Mouse (Mus musculus): ENCODE measurements around the gene Wdr76. TPM values are rescaled to one million over a fixed set of nuclear protein-coding genes. Genes with fewer than 3 reads are reported as not detected.
A peak's percentile ranks its signal among the peaks of the same experiment; 100 is the strongest.

Gene Wdr76
- polyA plus RNA-seq, 1 experiment from 2014 or later, result 6.9 TPM

- WGBS, result 85% methylated on average over 8 of the region's 8 CpGs
Observed at GRCm38 (mm10) chr2:121551271-121551670, 44.7 kb downstream of the Wdr76 start.

GRCm38 (mm10) chr2:121563117-121563516 lies 56.6 kb downstream of the Wdr76 start:
- Histone ChIP-seq H3K27me3 (ENCODE audit: control insufficient read depth, insufficient read depth, low read length) (no peaks in the 10 kb centered on the region), H3K9ac (ENCODE audit: low read length) (no peak overlapping the region), H3K36me3 (ENCODE audit: control insufficient read depth, insufficient read depth, low read length) (no peaks in the 10 kb centered on the region), H3K4me3 (replicated peaks; ENCODE audit: low read length) (no peak overlapping the region), H3K4me1 (ENCODE audit: control insufficient read depth, insufficient read depth, low read length) (no peaks in the 10 kb centered on the region), H3K9me3 (replicated peaks; ENCODE audit: control insufficient read depth, low read length) (no peaks in the 10 kb centered on the region), H3K27ac (ENCODE audit: low read length) (no peak overlapping the region), H3K4me2 (ENCODE audit: low read depth, low read length) (no peak overlapping the region)
- WGBS, result 88% methylated on average over 3 of the region's 3 CpGs
- ATAC-seq (ENCODE audit: insufficient read depth, low FRiP score), result no peak

More at GRCm38 (mm10) chr2:121551271-121551670, 44.7 kb downstream of the Wdr76 start:
- Histone ChIP-seq H3K9me3 (replicated peaks; ENCODE audit: control insufficient read depth, low read length) (no peaks in the 10 kb centered on the region), H3K27me3 (ENCODE audit: control insufficient read depth, insufficient read depth, low read length) (no peaks in the 10 kb centered on the region), H3K9ac (ENCODE audit: low read length) (no peak overlapping the region), H3K4me3 (replicated peaks; ENCODE audit: low read length) (no peak overlapping the region), H3K27ac (ENCODE audit: low read length) (no peak overlapping the region), H3K36me3 (ENCODE audit: control insufficient read depth, insufficient read depth, low read length) (no peaks in the 10 kb centered on the region), H3K4me1 (ENCODE audit: control insufficient read depth, insufficient read depth, low read length) (no peaks in the 10 kb centered on the region), H3K4me2 (ENCODE audit: low read depth, low read length) (no peak overlapping the region)
- no peak for ATAC-seq (ENCODE audit: insufficient read depth, low FRiP score)

GRCm38 (mm10) chr2:121565911-121566310 lies 59.4 kb downstream of the Wdr76 start:
- no peaks in the 10 kb centered on the region for H3K9me3 ChIP-seq (replicated peaks; ENCODE audit: control insufficient read depth, low read length)
- 60% methylated on average over 5 of the region's 5 CpGs for whole genome bisulfite sequencing
- no peak overlapping the region for H3K9ac ChIP-seq (ENCODE audit: low read length)
- H3K27me3 ChIP-seq (ENCODE audit: control insufficient read depth, insufficient read depth, low read length), result no peaks in the 10 kb centered on the region
- no peaks in the 10 kb centered on the region for H3K36me3 ChIP-seq (ENCODE audit: control insufficient read depth, insufficient read depth, low read length)
- no peak overlapping the region for H3K4me2 ChIP-seq (ENCODE audit: low read depth, low read length)
- H3K4me1 ChIP-seq (ENCODE audit: control insufficient read depth, insufficient read depth, low read length), result no peaks in the 10 kb centered on the region
- ATAC-seq (ENCODE audit: insufficient read depth, low FRiP score), result no peak
- H3K27ac ChIP-seq (ENCODE audit: low read length), result no peak overlapping the region
- H3K4me3 ChIP-seq (replicated peaks; ENCODE audit: low read length), result no peak overlapping the region

GRCm38 (mm10) chr2:121570049-121570448 lies 63.5 kb downstream of the Wdr76 start:
- no peak overlapping the region for H3K9ac ChIP-seq (ENCODE audit: low read length)
- ATAC-seq (ENCODE audit: insufficient read depth, low FRiP score), result no peak
- 0 out of 2 replicates have a peak, but pooled peaks cover 5% of the 10 kb centered on the region for H3K4me1 ChIP-seq (ENCODE audit: control insufficient read depth, insufficient read depth, low read length)
- 80% methylated on average over 3 of the region's 3 CpGs for WGBS
- no peaks in the 10 kb centered on the region for H3K27me3 ChIP-seq (ENCODE audit: control insufficient read depth, insufficient read depth, low read length)
- H3K9me3 ChIP-seq (replicated peaks; ENCODE audit: control insufficient read depth, low read length), result no peaks in the 10 kb centered on the region
- no peak overlapping the region for H3K4me2 ChIP-seq (ENCODE audit: low read depth, low read length)
- H3K27ac ChIP-seq (ENCODE audit: low read length), result no peak overlapping the region
- H3K4me3 ChIP-seq (replicated peaks; ENCODE audit: low read length), result no peak overlapping the region
- no peaks in the 10 kb centered on the region for H3K36me3 ChIP-seq (ENCODE audit: control insufficient read depth, insufficient read depth, low read length)

GRCm38 (mm10) chr2:121570999-121571655 lies 64.6 kb downstream of the Wdr76 start:
- Histone ChIP-seq H3K9me3 (replicated peaks; ENCODE audit: control insufficient read depth, low read length) (no peaks in the 10 kb centered on the region), H3K36me3 (ENCODE audit: control insufficient read depth, insufficient read depth, low read length) (no peaks in the 10 kb centered on the region), H3K4me1 (ENCODE audit: control insufficient read depth, insufficient read depth, low read length) (0 out of 2 replicates have a peak, but pooled peaks cover 7% of the 10 kb centered on the region), H3K4me3 (replicated peaks; ENCODE audit: low read length) (no peak overlapping the region), H3K27ac (ENCODE audit: low read length) (no peak overlapping the region), H3K27me3 (ENCODE audit: control insufficient read depth, insufficient read depth, low read length) (no peaks in the 10 kb centered on the region), H3K9ac (ENCODE audit: low read length) (no peak overlapping the region), H3K4me2 (ENCODE audit: low read depth, low read length) (no peak overlapping the region)
- WGBS, result 75% methylated on average over 8 of the region's 8 CpGs
- ATAC-seq (ENCODE audit: insufficient read depth, low FRiP score), result no peak

GRCm38 (mm10) chr2:121571780-121572179 lies 65.3 kb downstream of the Wdr76 start:
- 0 out of 2 replicates have a peak, but pooled peaks cover 7% of the 10 kb centered on the region for H3K4me1 ChIP-seq (ENCODE audit: control insufficient read depth, insufficient read depth, low read length)
- peak; percentile 72; the same call in 1 of the 2 replicates for ATAC-seq (ENCODE audit: insufficient read depth, low FRiP score)
- H3K4me2 ChIP-seq (ENCODE audit: low read depth, low read length), result no peak overlapping the region
- no peaks in the 10 kb centered on the region for H3K27me3 ChIP-seq (ENCODE audit: control insufficient read depth, insufficient read depth, low read length)
- no peaks in the 10 kb centered on the region for H3K36me3 ChIP-seq (ENCODE audit: control insufficient read depth, insufficient read depth, low read length)
- no peaks in the 10 kb centered on the region for H3K9me3 ChIP-seq (replicated peaks; ENCODE audit: control insufficient read depth, low read length)
- 15% methylated on average over 7 of the region's 7 CpGs for WGBS
- H3K9ac ChIP-seq (ENCODE audit: low read length), result no peak overlapping the region
- no peak overlapping the region for H3K27ac ChIP-seq (ENCODE audit: low read length)
- H3K4me3 ChIP-seq (replicated peaks; ENCODE audit: low read length), result no peak overlapping the region

GRCm38 (mm10) chr2:121574066-121574630 lies 67.6 kb downstream of the Wdr76 start:
- 59% methylated on average over 9 of the region's 9 CpGs for WGBS
- 0 out of 2 replicates have a peak, but pooled peaks cover 7% of the 10 kb centered on the region for H3K4me1 ChIP-seq (ENCODE audit: control insufficient read depth, insufficient read depth, low read length)
- no peak overlapping the region for H3K27ac ChIP-seq (ENCODE audit: low read length)
- no peak for ATAC-seq (ENCODE audit: insufficient read depth, low FRiP score)
- H3K27me3 ChIP-seq (ENCODE audit: control insufficient read depth, insufficient read depth, low read length), result no peaks in the 10 kb centered on the region
- no peak overlapping the region for H3K9ac ChIP-seq (ENCODE audit: low read length)
- no peaks in the 10 kb centered on the region for H3K36me3 ChIP-seq (ENCODE audit: control insufficient read depth, insufficient read depth, low read length)
- no peak overlapping the region for H3K4me2 ChIP-seq (ENCODE audit: low read depth, low read length)
- H3K9me3 ChIP-seq (replicated peaks; ENCODE audit: control insufficient read depth, low read length), result no peaks in the 10 kb centered on the region
- H3K4me3 ChIP-seq (replicated peaks; ENCODE audit: low read length), result no peak overlapping the region

- H3K36me3 ChIP-seq (ENCODE audit: control insufficient read depth, insufficient read depth, low read length), result no peaks in the 10 kb centered on the region
- H3K27me3 ChIP-seq (ENCODE audit: control insufficient read depth, insufficient read depth, low read length), result no peaks in the 10 kb centered on the region
- no peaks in the 10 kb centered on the region for H3K9me3 ChIP-seq (replicated peaks; ENCODE audit: control insufficient read depth, low read length)
- no peak overlapping the region for H3K27ac ChIP-seq (ENCODE audit: low read length)
- 38% methylated on average over 8 of the region's 8 CpGs for WGBS
- H3K4me3 ChIP-seq (replicated peaks; ENCODE audit: low read length), result no peak overlapping the region
- no peak overlapping the region for H3K4me2 ChIP-seq (ENCODE audit: low read depth, low read length)
- 0 out of 2 replicates have a peak, but pooled peaks cover 7% of the 10 kb centered on the region for H3K4me1 ChIP-seq (ENCODE audit: control insufficient read depth, insufficient read depth, low read length)
- no peak overlapping the region for H3K9ac ChIP-seq (ENCODE audit: low read length)
- ATAC-seq (ENCODE audit: insufficient read depth, low FRiP score), result no peak
Observed at GRCm38 (mm10) chr2:121575741-121576201, 69.2 kb downstream of the Wdr76 start.

- no peak for ATAC-seq (ENCODE audit: insufficient read depth, low FRiP score)
- 72% methylated on average over 13 of the region's 13 CpGs for WGBS
- Histone ChIP-seq H3K27me3 (ENCODE audit: control insufficient read depth, insufficient read depth, low read length) (no peaks in the 10 kb centered on the region), H3K9ac (ENCODE audit: low read length) (no peak overlapping the region), H3K9me3 (replicated peaks; ENCODE audit: control insufficient read depth, low read length) (no peaks in the 10 kb centered on the region), H3K36me3 (ENCODE audit: control insufficient read depth, insufficient read depth, low read length) (no peaks in the 10 kb centered on the region), H3K4me1 (ENCODE audit: control insufficient read depth, insufficient read depth, low read length) (peaks cover 12% of the 10 kb centered on the region), H3K4me3 (replicated peaks; ENCODE audit: low read length) (no peak overlapping the region), H3K27ac (ENCODE audit: low read length) (no peak overlapping the region), H3K4me2 (ENCODE audit: low read depth, low read length) (no peak overlapping the region)
Observed at GRCm38 (mm10) chr2:121582809-121583376, 76.4 kb downstream of the Wdr76 start.
